Mouse (Mus musculus): ENCODE data around the gene Mrpl20. TPM values are rescaled to one million over a fixed set of nuclear protein-coding genes. Genes with fewer than 3 reads are reported as not detected.

The Mrpl20 gene
- polyA plus RNA-seq, 1 experiment: 74.6 TPM

- 96% methylated on average over 1 of the region's 1 CpGs for WGBS
- Histone ChIP-seq H3K36me3 (ENCODE audit: control insufficient read depth, insufficient read depth, low read length) (peaks cover 4% of the 10 kb centered on the region), H3K4me1 (replicated peaks; ENCODE audit: control insufficient read depth, insufficient read depth, low read length) (peaks cover 7% of the 10 kb centered on the region), H3K27ac (ENCODE audit: control insufficient read depth, insufficient read depth, low read length) (no peak overlapping the region), H3K4me3 (ENCODE audit: control insufficient read depth, insufficient read depth, low read length) (no peak overlapping the region), H3K27me3 (ENCODE audit: control insufficient read depth, insufficient read depth, low read length) (no peaks in the 10 kb centered on the region)
- DNase-seq: no peak
- no peak for TF ChIP-seq POLR2A (IDR thresholded peaks at IDR 0.05; ENCODE audit: control insufficient read depth, extremely low read depth, insufficient read depth, low read length, poor library complexity)
- TF ChIP-seq CTCF (IDR thresholded peaks at IDR 0.05; ENCODE audit: borderline replicate concordance, control insufficient read depth, extremely low read depth, insufficient read depth, low read length, poor library complexity): no peak
Measured at GRCm38 (mm10) chr4:155802075-155802474, 603 bp upstream of the Mrpl20 start.

- DNase-seq: peak; percentile 97
- peak; percentile 78 for TF ChIP-seq POLR2A (IDR thresholded peaks at IDR 0.05; ENCODE audit: control insufficient read depth, extremely low read depth, insufficient read depth, low read length, poor library complexity)
- TF ChIP-seq CTCF (IDR thresholded peaks at IDR 0.05; ENCODE audit: borderline replicate concordance, control insufficient read depth, extremely low read depth, insufficient read depth, low read length, poor library complexity): 0 out of 2 replicates have a peak, but pooled peaks have one; percentile 26
- Histone ChIP-seq H3K27me3 (ENCODE audit: control insufficient read depth, insufficient read depth, low read length) (no peaks in the 10 kb centered on the region), H3K27ac (ENCODE audit: control insufficient read depth, insufficient read depth, low read length) (no peak overlapping the region), H3K36me3 (ENCODE audit: control insufficient read depth, insufficient read depth, low read length) (peaks cover 15% of the 10 kb centered on the region), H3K4me1 (replicated peaks; ENCODE audit: control insufficient read depth, insufficient read depth, low read length) (peaks cover 7% of the 10 kb centered on the region), H3K4me3 (ENCODE audit: control insufficient read depth, insufficient read depth, low read length) (peak overlapping the region; percentile 69)
- under 1% methylated on average over 58 of the region's 58 CpGs for WGBS
Measured at GRCm38 (mm10) chr4:155803340-155804041, 813 bp downstream of the Mrpl20 start.

DNA sequence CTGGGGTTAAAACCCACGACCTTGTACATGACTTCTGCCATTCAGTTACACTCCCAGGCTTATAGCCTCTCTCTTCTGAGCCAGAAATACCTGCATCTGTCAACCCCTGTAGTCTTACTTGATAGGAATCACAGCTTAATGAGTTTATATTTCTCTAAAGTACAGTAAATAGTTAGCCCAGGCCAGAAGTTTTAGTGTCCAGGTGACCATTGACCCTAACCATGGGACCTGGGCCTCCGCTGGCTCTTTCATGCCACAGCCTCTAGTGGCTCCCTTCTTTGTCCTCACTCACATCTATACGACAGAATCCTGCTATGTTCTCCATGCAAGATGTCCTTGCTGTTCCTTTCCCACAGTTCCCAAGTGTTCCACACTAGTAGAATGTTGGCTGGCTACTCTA lies 5.2 kb downstream of the Mrpl20 start:
- Histone ChIP-seq H3K27me3 (ENCODE audit: control insufficient read depth, insufficient read depth, low read length) (no peaks in the 10 kb centered on the region), H3K27ac (ENCODE audit: control insufficient read depth, insufficient read depth, low read length) (no peak overlapping the region), H3K36me3 (ENCODE audit: control insufficient read depth, insufficient read depth, low read length) (peaks cover 36% of the 10 kb centered on the region), H3K4me3 (ENCODE audit: control insufficient read depth, insufficient read depth, low read length) (no peak overlapping the region), H3K4me1 (replicated peaks; ENCODE audit: control insufficient read depth, insufficient read depth, low read length) (peaks cover 4% of the 10 kb centered on the region)
- WGBS: 99% methylated on average over 3 of the region's 3 CpGs
- DNase-seq: no peak
- TF ChIP-seq POLR2A (IDR thresholded peaks at IDR 0.05; ENCODE audit: control insufficient read depth, extremely low read depth, insufficient read depth, low read length, poor library complexity): no peak
- TF ChIP-seq CTCF (IDR thresholded peaks at IDR 0.05; ENCODE audit: borderline replicate concordance, control insufficient read depth, extremely low read depth, insufficient read depth, low read length, poor library complexity): no peak

DNA sequence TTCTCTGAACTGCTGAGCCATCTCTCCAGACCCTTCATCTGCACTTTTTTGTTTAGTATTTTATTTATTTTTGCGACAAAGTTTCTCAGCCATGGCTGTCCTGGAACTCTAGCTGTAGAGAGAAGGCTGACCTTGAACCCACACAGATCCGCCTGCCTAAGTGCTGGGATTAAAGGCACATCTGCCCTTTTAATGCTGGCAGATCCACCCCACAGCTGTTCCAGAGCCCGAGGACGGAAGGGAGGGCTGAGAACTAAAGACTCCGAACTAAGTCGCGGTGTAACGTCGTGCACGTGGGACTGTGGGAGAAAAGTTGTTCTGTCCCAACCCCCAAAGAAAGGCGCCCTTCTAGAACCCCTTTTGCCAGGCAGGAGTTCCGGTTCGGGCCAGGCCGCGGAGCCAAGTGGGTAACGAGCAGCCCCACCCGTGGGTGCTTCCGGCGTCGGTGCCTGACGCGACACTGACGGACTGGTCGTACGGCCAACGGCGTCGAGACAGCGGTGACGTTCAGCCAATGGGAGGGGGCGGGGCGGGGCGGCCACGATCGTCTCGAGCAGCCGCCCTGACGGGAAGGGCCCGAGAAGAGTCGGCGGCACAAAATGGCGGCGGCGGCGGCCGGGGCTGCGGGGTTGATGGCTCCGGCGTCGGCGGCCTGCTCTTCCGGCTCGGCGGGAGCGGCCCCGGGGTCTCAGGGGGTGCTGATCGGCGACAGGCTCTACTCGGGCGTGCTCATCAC lies 9.4 kb downstream of the Mrpl20 start, which contains the start of gene Ccnl2:
Gene Ccnl2 (plus strand): TSS at position 561 of the 736 bp plus-strand sequence.
- peak; percentile 90 for DNase-seq
- peak within 1 kb of the TSS; percentile 77 for H3K4me3 ChIP-seq (ENCODE audit: control insufficient read depth, insufficient read depth, low read length)
- H3K36me3 ChIP-seq (ENCODE audit: control insufficient read depth, insufficient read depth, low read length): peaks cover 65% of the 10 kb centered on the region
- peak within 1 kb of the TSS; percentile 88 for H3K27ac ChIP-seq (ENCODE audit: control insufficient read depth, insufficient read depth, low read length)
- under 1% methylated on average over 60 of the region's 60 CpGs for WGBS
- TF ChIP-seq CTCF (IDR thresholded peaks at IDR 0.05; ENCODE audit: borderline replicate concordance, control insufficient read depth, extremely low read depth, insufficient read depth, low read length, poor library complexity) (peak; percentile 74), POLR2A (IDR thresholded peaks at IDR 0.05; ENCODE audit: control insufficient read depth, extremely low read depth, insufficient read depth, low read length, poor library complexity) (peak; percentile 81)
- no peaks in the 10 kb centered on the region for H3K27me3 ChIP-seq (ENCODE audit: control insufficient read depth, insufficient read depth, low read length)
- peaks cover 5% of the 10 kb centered on the region; the same call in 1 of the 2 replicates for H3K4me1 ChIP-seq (replicated peaks; ENCODE audit: control insufficient read depth, insufficient read depth, low read length)

- under 1% methylated on average over 49 of the region's 49 CpGs for WGBS
- Histone ChIP-seq H3K4me3 (ENCODE audit: control insufficient read depth, insufficient read depth, low read length) (peak overlapping the region; percentile 77), H3K27ac (ENCODE audit: control insufficient read depth, insufficient read depth, low read length) (peak overlapping the region; percentile 23), H3K4me1 (replicated peaks; ENCODE audit: control insufficient read depth, insufficient read depth, low read length) (peaks cover 5% of the 10 kb centered on the region; the same call in 1 of the 2 replicates), H3K36me3 (ENCODE audit: control insufficient read depth, insufficient read depth, low read length) (peaks cover 67% of the 10 kb centered on the region), H3K27me3 (ENCODE audit: control insufficient read depth, insufficient read depth, low read length) (no peaks in the 10 kb centered on the region)
- TF ChIP-seq CTCF (IDR thresholded peaks at IDR 0.05; ENCODE audit: borderline replicate concordance, control insufficient read depth, extremely low read depth, insufficient read depth, low read length, poor library complexity) (no peak), POLR2A (IDR thresholded peaks at IDR 0.05; ENCODE audit: control insufficient read depth, extremely low read depth, insufficient read depth, low read length, poor library complexity) (no peak)
- peak; percentile 39 for DNase-seq
Measured at GRCm38 (mm10) chr4:155812665-155813181, 10.0 kb downstream of the Mrpl20 start.

DNA sequence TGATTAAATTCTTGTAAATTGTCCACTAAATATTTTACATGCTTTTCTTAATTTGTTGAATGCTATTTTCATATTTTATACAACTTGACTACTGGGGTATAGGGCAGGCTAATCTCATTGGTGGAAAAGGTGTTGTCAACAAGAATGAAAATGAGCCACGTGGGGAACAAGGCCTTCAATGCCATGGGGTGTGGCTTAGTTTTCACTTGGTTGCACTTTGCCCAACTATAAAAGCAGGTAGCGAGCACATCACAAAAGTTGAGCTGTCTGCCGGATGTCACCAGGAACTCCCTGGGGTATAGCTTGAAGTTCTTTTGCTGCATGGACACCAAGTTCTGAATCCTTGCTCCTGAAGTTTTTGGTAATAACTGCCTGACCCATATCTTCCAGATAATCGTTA lies 14.9 kb downstream of the Mrpl20 start:
- Histone ChIP-seq H3K27me3 (ENCODE audit: control insufficient read depth, insufficient read depth, low read length) (no peaks in the 10 kb centered on the region), H3K27ac (ENCODE audit: control insufficient read depth, insufficient read depth, low read length) (no peak overlapping the region), H3K36me3 (ENCODE audit: control insufficient read depth, insufficient read depth, low read length) (peaks cover 86% of the 10 kb centered on the region), H3K4me3 (ENCODE audit: control insufficient read depth, insufficient read depth, low read length) (no peak overlapping the region), H3K4me1 (replicated peaks; ENCODE audit: control insufficient read depth, insufficient read depth, low read length) (peaks cover 5% of the 10 kb centered on the region; the same call in 1 of the 2 replicates)
- WGBS: 92% methylated on average over 4 of the region's 4 CpGs
- TF ChIP-seq CTCF (IDR thresholded peaks at IDR 0.05; ENCODE audit: borderline replicate concordance, control insufficient read depth, extremely low read depth, insufficient read depth, low read length, poor library complexity): no peak
- TF ChIP-seq POLR2A (IDR thresholded peaks at IDR 0.05; ENCODE audit: control insufficient read depth, extremely low read depth, insufficient read depth, low read length, poor library complexity): no peak
- DNase-seq: no peak

Measured in thymus, adult 2 months (tissue).